Mouse (Mus musculus) right cerebral cortex, adult 18-20 months (tissue): ENCODE data around the gene Cerkl.

Experiments used
- DNase-seq: peaks from one replicate; pipeline ENCODE4 v3.0.0; 2022; ENCODE audit warnings: mixed read lengths

Cerkl gene

DNA sequence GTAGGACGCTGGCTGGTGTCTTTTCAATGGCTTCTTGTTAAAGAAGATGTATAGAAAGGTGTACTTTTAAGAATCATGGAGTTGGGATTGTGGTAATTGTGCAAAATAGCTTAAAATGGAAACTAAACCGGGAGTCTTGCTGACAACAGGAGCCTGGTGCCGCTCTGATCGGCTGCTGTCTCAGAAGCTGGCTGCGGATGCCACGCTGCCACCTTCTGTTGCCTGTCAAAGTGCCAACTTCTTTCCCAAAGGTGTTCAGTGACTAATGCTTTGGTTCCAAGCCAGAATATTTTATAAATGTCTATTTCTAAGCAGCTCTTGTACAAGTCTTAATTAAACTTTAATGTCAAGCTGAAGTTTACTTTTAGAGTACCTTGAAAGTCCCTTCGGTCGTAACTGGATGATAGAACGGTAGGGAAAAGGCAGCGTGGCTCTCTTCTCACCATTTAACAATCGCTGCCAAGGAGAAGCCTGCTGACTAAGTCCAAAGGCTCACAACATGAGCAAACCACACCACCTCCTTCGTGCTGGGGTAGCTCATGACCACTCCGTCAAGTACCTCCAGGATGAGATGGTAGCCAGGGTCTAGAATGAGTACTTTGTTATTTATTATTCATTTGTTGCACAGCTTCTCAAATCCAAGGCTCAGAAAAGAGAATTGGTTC, 147.0 kb downstream of the Cerkl start:
- peak; percentile 56 for DNase-seq

DNA sequence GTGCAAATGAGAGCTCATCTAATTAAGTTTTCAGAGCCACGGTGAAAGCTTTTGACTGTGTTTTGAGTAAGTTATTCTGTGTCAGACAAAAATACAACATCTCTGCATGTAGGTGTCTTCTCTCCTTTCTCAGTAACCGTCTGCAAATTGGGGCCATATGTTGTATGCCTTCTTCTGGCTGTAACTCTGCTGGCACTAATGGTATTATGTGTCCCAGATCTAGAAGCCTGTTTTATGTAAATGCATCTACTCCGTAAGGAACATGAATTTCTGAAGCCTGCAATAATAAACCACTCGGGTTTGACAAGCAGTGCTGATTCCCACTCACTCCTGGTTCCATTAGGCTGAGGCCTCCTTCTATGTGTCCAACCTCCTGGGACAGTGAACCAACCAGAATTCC, 149.0 kb downstream of the Cerkl start:
- DNase-seq = peak; percentile 50

DNA sequence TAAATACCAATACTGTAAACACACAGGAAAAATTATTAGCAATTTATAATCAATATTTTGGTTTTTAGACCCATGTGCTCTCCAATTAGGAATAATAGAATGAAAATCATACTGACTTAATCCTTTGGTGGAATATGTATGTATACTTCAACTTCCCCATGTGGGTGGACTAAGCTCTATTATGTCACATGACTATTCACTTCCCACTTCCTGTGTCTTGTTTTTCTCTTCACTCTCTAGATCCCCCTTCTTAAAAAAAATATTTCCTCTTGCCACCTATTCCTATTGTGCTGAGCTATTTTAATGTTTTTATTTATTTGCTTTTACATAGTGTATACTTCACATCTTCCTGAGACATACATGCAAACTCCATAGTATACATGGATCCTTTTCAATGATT, 154.2 kb downstream of the Cerkl start:
- DNase-seq = no peak

DNA sequence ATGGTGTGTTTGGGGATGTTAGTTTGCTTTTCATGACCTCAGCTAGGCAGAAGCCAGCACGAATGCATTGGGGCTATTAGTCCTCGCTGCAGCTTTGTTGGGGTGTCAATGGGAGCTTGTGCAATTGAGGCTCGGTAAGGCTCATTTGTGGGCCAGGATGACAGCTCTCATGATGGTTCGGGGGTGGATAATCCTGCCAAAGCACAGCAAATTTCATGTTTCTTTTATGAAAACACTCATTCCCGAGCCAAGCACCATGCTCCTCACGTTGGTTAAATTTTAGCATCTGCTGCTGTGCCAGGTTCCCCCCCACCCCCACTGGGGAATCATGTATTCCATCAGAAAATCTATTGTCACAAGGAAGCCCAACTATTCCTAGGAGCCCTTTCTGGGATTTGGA, 164.2 kb downstream of the Cerkl start:
- DNase-seq = peak; percentile 9

DNA sequence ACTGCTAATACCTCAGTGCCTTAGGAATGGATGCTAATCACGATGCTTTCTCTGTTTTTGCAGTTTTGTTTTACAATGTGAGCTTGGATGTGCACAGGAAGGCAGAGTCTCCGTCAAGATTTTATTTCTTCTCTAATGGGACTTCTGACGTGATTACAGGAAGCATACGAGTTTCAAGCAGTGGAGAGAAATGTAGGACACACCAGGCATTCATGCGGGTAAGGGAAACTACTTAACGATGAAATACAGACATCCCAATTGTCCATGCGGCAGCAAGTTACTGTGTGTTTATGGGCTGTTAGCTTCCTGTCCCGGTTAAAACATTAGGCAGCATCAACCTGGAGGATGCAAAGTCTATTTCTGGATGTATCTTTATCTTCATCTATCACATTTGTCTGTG, 164.7 kb downstream of the Cerkl start:
- no peak for DNase-seq

DNA sequence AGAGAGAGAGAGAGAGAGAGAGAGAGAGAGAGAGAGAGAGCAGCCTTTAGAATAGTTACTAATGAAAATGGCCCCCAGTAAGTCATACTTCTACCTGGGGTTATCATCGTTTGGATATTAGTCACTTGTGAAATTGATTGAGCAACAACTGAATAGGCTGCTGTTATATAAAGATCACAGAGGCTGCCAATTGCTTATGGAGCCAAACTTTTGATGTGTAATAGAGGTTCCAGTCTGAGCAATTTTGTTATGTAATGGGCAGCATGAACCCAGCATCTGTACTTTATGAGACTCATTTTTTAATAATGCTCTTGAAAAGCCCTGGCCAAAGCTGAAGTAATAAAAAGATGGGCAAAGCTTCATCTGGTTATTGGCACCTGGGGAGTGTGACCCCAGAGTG, 166.4 kb downstream of the Cerkl start:
- no peak for DNase-seq

DNA sequence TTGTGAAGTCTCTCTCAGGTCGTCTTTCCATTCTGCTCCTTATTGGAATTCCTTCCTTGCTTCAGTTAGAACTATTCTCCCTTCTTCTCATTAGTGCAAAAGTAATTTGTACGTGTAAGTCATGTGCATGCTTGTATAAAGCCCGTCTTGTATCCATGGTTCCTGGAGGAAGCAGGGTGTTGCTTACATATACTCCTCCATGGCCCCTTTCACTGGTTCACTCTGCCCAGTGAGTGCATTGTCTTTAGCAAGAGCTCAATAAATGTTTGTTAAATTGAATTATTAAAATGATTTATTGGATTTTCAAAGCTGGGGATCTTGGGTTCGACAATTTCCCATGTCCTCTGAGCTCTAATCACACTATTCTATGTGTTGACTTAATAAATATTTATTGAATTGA, 172.4 kb downstream of the Cerkl start:
- no peak for DNase-seq
